In the genomic region with DNA sequence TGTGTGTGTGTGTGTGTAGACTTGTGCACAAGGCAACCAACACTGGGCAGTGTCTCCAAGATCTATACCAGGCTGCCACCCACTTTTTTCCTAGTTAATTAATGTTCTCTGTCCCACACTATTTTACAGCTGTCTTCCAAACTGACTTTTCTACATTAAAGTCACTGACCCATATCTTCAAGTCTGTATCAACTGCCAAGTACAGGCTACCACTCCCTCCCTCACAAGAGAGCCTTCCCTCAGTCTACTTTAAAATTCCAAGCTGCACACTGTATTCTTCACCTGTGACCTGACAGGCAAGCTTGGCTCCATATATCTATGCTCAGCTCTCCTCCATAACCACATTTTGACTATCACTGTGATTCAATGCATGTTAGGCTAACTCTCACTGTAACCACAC, we compare ENCODE assay signal across 18 mouse cellular contexts.
"Had no signal": no experiment of that assay in that cellular context is flagged by ENCODE, and none has a peak within 500 bp of the region (broad histone marks: within the 10 kb centered on the region; RNA-seq: fewer than 3 reads in every experiment).

No protein-coding gene starts in this region.

- H3K4me3 ChIP-seq: lung, embryonic 15.5 days; megakaryocyte, embryonic 14.5 days; midbrain, embryonic 13.5 days; midbrain, embryonic 15.5 days; neural tube, embryonic 12.5 days; stomach, embryonic 15.5 days had no signal

- H3K9me3 ChIP-seq: lung, embryonic 15.5 days; megakaryocyte, embryonic 14.5 days; midbrain, embryonic 13.5 days; midbrain, embryonic 15.5 days; neural tube, embryonic 12.5 days; stomach, embryonic 15.5 days had no signal

- H3K4me1 ChIP-seq: lung, embryonic 15.5 days; midbrain, embryonic 13.5 days; midbrain, embryonic 15.5 days; neural tube, embryonic 12.5 days; stomach, embryonic 15.5 days had no signal

- ATAC-seq: liver, postnatal 0 days; lung, postnatal 0 days; midbrain, embryonic 13.5 days; midbrain, embryonic 15.5 days had no signal

- H3K4me2 ChIP-seq: lung, embryonic 15.5 days; midbrain, embryonic 11.5 days; midbrain, embryonic 13.5 days; midbrain, embryonic 15.5 days; neural tube, embryonic 12.5 days; stomach, embryonic 15.5 days had no signal

- DNase-seq: liver, postnatal 0 days; lung, adult 2 months; lung, postnatal 14 days; lung, postnatal 36 days; right cerebral cortex, postnatal 14 days; thymus, adult 2 months; thymus, postnatal 25 days; thymus, postnatal 4 days had no signal

- H3K27me3 ChIP-seq: lung, embryonic 15.5 days; megakaryocyte, embryonic 14.5 days; midbrain, embryonic 13.5 days; midbrain, embryonic 15.5 days; neural tube, embryonic 12.5 days; stomach, embryonic 15.5 days had no signal

- H3K27ac ChIP-seq: lung, embryonic 15.5 days; macrophage; midbrain, embryonic 13.5 days; midbrain, embryonic 15.5 days; neural tube, embryonic 12.5 days; stomach, embryonic 15.5 days; stomach, postnatal 0 days had no signal

- H3K9ac ChIP-seq: liver, postnatal 0 days; lung, embryonic 15.5 days; midbrain, embryonic 13.5 days; midbrain, embryonic 15.5 days; neural tube, embryonic 12.5 days; stomach, embryonic 15.5 days had no signal
